Mouse (Mus musculus): ENCODE results near the gene Cpe.

Gene Cpe

GRCm38 (mm10) chr8:64692651-64693201 is at the start of gene Cpe:
Gene Cpe (minus strand): TSS chr8:64693054.
- peak; percentile 94 to 95 for DNase-seq

- no peak for DNase-seq
These were observed 47.8 kb upstream of the Cpe start for GRCm38 (mm10) chr8:64740547-64741211.

GRCm38 (mm10) chr8:64738916-64739315 is 46.1 kb upstream of the Cpe start:
- peak; percentile 11 to 17 for DNase-seq

GRCm38 (mm10) chr8:64736767-64737323 is 44.0 kb upstream of the Cpe start:
- no peak for DNase-seq

- DNase-seq = no peak
These were observed 42.3 kb upstream of the Cpe start for GRCm38 (mm10) chr8:64735161-64735560.

- DNase-seq = peak; percentile 96 to 97
These were observed 40.6 kb upstream of the Cpe start, which contains the start of gene Msmo1 for GRCm38 (mm10) chr8:64733271-64733943. Gene Msmo1 (minus strand): TSS chr8:64733792.

GRCm38 (mm10) chr8:64732596-64732995 is 39.7 kb upstream of the Cpe start:
- no peak for DNase-seq

- no peak for DNase-seq
These were observed 35.3 kb upstream of the Cpe start for GRCm38 (mm10) chr8:64728156-64728555.

GRCm38 (mm10) chr8:64726190-64726695 is 33.4 kb upstream of the Cpe start:
- DNase-seq = no peak

GRCm38 (mm10) chr8:64723206-64723605 is 30.4 kb upstream of the Cpe start:
- no peak for DNase-seq

- DNase-seq = peak; percentile 14 to 33
These were observed 25.0 kb upstream of the Cpe start for GRCm38 (mm10) chr8:64717868-64718267.

- no peak for DNase-seq
These were observed 19.6 kb upstream of the Cpe start for GRCm38 (mm10) chr8:64712499-64712898.

GRCm38 (mm10) chr8:64711544-64711943 is 18.7 kb upstream of the Cpe start:
- DNase-seq = no peak

GRCm38 (mm10) chr8:64707481-64707880 is 14.6 kb upstream of the Cpe start:
- no peak for DNase-seq

GRCm38 (mm10) chr8:64703191-64703590 is 10.3 kb upstream of the Cpe start:
- DNase-seq = no peak

- DNase-seq = peak in 1 of 2 experiments; percentile 55
These were observed 1.1 kb downstream of the Cpe start for GRCm38 (mm10) chr8:64691591-64692401.

GRCm38 (mm10) chr8:64690845-64691244 is 2.0 kb downstream of the Cpe start:
- DNase-seq = peak in 1 of 2 experiments; percentile 51

GRCm38 (mm10) chr8:64690306-64690705 is 2.5 kb downstream of the Cpe start:
- no peak for DNase-seq

GRCm38 (mm10) chr8:64688741-64689140 is 4.1 kb downstream of the Cpe start:
- DNase-seq = no peak

- no peak for DNase-seq
These were observed 4.7 kb downstream of the Cpe start for GRCm38 (mm10) chr8:64688161-64688560.

GRCm38 (mm10) chr8:64682501-64682900 is 10.4 kb downstream of the Cpe start:
- DNase-seq = no peak

GRCm38 (mm10) chr8:64676381-64676780 is 16.5 kb downstream of the Cpe start:
- no peak for DNase-seq

Data from cerebellum, postnatal 14 days (tissue).